Mouse (Mus musculus): ENCODE measurements around the gene Cyb561d2.

The Cyb561d2 gene

DNA sequence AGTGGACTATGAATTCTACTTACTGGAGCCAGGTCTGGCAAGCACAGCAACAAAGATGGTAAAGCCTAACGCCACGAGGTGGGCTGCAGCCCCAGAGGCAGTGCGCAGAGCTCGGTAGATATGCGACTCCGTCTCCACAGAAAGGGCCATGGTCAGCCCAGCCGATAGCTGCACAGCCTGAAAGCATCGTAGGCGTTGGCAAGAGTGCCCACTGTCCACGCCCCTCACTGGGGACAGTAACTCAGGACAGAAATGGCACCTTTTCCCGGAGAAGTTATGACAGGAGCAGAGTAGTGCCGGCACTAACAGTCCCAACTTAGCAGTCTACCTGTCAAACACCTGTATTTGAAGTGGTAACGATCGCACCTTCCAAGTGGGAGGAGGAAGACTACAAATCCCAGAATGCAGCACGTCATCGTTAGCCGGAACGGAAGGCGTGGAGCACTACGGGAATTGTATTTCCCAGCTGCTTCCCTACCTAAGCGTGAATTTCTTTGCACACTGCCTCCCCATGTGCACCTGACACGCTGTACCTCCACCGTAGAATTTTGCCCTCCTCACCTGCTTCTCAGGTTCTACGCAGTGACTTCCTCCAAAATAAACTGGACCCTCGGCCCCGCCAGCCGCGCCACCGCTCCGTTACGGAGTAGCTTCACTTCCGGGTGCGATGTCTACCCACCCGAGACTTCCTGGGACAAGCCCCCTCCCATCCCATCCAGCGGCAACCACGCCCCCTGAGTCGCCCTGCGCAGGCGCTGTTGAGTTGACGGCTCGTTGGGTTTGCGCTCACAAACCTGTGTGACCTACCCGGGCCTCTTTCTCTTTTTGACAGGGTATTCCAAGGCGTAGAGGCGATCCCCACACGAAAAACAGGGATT lies at the start of gene Cyb561d2, which contains the start of gene Nprl2:
Gene Cyb561d2, minus strand, starts transcription at position 720 of the 878 bp plus-strand sequence.
Gene Nprl2, plus strand, starts transcription at position 753 of the 878 bp plus-strand sequence.
- DNase-seq (ENCODE audit: low read depth, low spot score) = peak; percentile 97

GRCm38 (mm10) chr9:107590773-107591060 lies 48.7 kb upstream of the Cyb561d2 start:
- no peak for DNase-seq (ENCODE audit: low read depth, low spot score)

GRCm38 (mm10) chr9:107590058-107590772 lies 48.2 kb upstream of the Cyb561d2 start:
- DNase-seq (ENCODE audit: low read depth, low spot score) = no peak

DNA sequence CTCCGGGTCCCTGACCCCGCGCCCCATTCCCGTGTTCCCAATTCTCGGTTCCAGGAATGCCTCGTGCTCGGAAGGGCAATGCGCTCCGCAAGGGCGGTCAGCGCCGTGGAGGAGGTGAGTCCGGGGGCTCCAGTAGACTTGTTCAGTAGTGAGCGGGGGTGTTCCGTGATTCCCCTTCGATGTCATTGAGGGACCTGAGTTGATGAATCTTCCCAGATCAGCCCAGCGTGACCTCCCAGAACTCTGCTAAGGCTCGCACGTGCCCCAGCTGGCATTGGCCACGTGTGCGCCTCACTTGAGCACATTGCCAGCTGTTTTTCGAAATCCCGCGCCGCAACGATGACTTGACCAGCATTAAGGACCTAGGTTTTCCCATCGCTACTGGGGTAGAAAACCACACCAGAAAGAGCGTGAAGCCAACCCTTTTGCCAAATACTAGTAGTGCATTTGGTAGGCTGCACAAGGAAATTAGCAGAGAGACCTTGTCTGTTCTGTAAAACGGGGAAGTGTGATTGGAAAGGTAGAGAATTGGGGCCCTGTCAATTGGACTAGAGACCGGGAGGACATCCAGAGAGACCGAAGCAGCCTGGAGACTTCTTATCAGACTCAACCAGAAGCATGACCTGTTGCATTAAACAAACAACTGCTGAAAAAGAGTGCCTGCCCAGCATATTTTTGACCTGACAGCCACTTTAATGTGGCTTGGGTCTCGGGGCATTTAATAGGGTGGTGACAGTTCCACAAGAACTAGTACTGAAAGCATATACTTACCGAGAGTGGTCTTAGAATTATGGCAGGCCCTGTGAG lies 46.0 kb upstream of the Cyb561d2 start:
- no peak for DNase-seq (ENCODE audit: low read depth, low spot score)

GRCm38 (mm10) chr9:107586974-107587832 lies 45.2 kb upstream of the Cyb561d2 start, which contains the start of gene Ifrd2:
Ifrd2 (plus strand) TSS chr9:107587642.
- DNase-seq (ENCODE audit: low read depth, low spot score) = peak; percentile 99

DNA sequence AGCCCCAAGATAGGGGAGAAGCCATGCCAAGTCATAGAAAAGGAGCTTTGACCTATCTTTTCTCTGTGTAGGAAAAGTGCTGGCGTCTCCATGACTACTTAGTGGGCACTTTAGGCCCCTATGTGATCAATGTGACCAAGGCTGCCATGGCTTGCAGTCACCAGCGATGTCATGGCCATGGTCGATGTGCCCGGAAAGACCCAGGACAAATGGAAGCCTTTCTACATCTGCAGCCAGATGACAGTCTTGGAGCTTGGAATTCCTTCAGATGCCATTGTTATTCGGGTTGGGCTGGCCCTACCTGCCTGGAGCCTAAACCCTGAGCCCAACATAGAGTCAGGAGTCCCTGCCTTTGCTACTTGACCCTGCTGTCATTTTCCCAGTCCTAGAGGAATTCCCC lies 44.5 kb upstream of the Cyb561d2 start:
- DNase-seq (ENCODE audit: low read depth, low spot score) = peak; percentile 46

- no peak for DNase-seq (ENCODE audit: low read depth, low spot score)
Measured at GRCm38 (mm10) chr9:107583174-107583573, 41.2 kb upstream of the Cyb561d2 start.

DNA sequence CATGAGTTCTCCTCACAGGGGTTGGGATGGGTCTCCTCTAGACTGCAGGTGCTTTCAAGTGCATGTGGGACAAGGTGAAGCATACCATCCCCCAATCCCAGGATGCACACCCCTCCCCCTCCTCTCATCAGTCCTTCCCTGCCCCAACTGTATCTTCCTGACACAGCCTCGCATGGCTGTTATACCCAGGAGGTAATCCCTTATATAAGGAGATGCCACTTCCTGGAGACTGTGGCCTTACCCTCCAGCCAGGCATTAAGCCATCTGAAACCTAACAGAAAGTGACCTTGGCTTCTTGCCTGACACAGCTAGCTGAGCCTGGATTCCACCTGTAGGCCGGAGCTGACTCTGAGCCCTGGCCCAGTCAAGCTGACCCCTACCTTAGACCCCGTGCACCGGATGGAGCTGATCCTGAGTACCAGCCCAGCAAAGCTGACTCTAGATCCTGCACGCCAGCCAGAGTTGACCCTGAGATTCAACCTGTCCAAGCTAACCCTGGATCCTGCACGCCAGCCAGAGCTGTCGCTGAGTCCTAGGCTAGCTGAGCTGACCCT lies 40.6 kb upstream of the Cyb561d2 start:
- DNase-seq (ENCODE audit: low read depth, low spot score) = no peak

GRCm38 (mm10) chr9:107581584-107581983 lies 39.6 kb upstream of the Cyb561d2 start:
- no peak for DNase-seq (ENCODE audit: low read depth, low spot score)

DNA sequence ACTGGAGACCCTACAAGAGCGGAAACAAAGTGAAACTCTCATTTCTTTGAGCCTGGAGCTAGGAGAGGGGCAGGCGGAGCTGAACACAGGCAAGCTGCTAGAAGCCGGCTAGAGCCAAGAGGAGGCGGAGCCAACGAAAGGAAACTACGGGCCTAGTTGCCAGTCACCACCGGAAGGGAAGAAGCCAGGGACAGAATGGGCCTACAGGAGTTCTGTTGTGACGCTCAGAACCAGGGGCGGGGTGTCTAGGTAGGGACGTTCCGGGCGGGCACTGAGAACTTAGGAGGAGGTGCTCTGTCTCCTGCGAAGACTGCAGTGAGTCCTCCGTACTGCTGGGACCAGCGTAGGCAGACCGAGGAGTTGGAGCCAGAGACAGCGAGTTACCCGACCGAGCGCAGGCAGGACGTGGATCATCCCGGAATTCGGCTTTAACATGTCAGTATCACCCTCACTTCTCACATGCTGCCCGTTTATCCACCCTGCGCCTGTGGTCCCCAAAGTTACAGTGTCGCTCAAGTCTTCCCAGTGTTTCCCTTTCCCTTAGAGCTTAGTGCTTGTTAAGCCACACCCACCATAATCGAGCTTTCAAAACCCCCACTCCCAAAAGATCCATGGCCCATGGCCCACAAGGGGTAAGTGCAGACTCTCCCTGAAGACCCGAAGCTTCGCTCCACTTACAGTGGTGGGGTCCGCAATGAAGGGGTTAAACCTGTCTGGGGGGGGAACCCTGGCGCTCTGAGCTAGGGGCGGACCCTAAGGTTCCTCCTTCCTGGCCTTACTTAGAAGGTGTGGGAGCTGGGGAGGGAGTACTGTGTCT lies 38.7 kb upstream of the Cyb561d2 start, which contains the start of gene Hyal3:
Gene Hyal3, plus strand, starts transcription at position 318 of the 817 bp plus-strand sequence.
- peak; percentile 94 for DNase-seq (ENCODE audit: low read depth, low spot score)

DNA sequence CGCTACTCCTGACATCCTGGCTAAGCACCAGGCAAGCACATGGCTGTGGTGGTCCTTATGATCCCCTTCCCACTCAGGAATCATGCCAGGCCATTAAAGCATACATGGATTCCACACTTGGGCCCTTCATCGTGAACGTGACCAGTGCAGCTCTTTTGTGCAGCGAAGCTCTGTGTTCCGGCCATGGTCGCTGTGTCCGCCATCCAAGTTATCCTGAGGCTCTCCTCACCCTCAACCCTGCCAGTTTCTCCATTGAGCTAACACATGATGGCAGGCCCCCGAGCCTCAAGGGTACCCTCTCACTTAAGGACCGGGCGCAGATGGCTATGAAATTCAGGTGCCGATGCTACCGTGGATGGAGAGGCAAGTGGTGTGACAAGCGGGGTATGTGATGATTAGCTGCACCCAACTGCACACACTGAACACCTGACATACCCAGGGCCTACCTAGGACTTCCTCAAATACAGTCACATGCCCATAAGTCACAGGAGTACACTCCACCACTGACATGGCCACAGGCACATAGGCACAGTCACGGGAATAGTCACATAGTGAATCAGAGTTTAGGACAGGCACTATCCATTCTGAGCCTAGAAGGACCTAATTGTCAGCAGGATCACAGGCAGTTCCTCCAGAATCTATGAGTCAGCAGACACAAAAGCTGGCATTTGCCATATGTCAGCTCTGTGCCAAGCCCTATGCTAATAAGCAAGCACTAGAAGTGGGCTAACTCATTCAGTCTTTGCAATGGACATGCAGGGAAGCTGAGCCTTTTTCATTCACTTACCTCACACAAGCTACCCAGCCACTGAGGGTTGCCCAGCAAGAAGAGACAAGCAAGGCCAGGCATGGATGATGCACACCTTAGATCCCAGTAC lies 37.3 kb upstream of the Cyb561d2 start:
- no peak for DNase-seq (ENCODE audit: low read depth, low spot score)

GRCm38 (mm10) chr9:107578587-107578986 lies 36.6 kb upstream of the Cyb561d2 start, which contains the start of gene Naa80:
Naa80 (plus strand) TSS chr9:107578887.
- no peak for DNase-seq (ENCODE audit: low read depth, low spot score)

GRCm38 (mm10) chr9:107577871-107578270 lies 35.9 kb upstream of the Cyb561d2 start:
- no peak for DNase-seq (ENCODE audit: low read depth, low spot score)

DNA sequence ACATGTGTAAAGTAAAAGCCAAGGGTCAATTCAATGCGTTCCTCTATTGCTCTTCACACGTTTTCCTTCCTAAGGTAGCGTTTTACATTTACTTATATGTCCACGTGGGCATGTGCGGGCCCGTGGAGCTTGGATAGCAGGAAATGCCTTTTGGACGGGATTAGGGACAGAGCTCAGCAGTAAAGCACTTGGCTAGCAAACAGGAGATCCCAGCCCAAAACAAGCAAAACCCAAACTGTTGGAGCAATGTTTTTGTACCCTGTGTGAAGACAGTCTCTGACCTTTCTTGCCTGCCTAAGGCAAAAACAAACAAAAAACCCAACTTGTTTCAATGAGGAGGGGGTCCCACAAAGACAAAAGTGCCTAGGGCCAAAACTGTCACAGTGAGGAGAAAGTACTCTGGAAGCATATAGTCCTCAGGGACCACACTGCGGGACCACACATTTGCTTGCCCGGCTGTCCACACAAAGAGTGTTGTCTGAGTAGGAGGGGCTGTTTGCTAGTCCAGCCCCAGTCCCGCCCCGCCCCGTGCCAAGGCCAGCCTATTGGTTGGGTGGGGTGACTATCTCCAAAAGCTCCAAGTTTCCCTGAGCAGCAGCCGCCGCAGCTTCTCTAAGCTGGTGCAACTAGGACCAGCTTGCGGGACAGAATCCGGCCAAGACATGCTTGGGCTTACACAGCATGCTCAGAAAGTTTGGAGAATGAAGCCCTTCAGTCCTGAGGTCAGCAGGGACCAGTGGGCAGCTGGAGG lies 34.5 kb upstream of the Cyb561d2 start, which contains the start of gene Hyal1:
Gene Hyal1, plus strand, starts transcription at position 571 of the 751 bp plus-strand sequence.
- DNase-seq (ENCODE audit: low read depth, low spot score) = peak; percentile 90

DNA sequence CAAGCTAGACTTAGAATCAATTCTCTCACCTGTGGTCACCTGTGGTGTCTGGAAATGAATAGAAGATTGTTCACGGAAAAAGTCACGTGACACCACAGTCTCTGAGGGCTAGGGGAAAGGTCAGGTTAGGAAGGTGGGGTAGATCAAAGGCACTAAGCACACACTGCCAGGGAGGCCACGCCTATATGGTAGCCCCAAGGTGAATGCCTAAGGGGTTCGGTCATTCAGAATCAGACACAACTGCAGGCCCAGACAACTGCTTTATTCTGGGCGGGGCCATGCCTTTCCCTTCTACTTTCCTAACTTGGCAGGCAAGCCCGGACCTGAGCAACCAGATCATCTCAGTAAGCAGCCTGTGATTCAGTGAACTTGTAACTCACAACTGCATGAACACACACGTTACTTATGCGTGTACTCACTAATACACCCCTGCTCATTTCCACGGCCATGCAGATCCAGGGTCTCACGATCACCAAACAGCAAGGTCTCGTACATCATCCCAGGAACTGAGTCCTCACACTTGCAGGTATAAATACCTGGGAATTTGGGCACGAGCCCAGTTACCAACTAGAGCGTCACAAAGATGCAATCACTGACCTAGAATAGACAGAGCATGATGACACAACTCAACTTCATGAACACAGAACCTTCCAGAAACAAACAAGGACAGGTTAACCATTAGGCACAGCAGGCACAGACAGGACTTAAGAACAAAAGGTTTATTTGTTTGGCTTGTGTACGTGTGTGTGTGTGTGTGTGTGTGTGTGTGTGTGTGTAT lies 33.8 kb upstream of the Cyb561d2 start:
- peak; percentile 94 for DNase-seq (ENCODE audit: low read depth, low spot score)

GRCm38 (mm10) chr9:107573774-107574173 lies 31.8 kb upstream of the Cyb561d2 start:
- DNase-seq (ENCODE audit: low read depth, low spot score) = peak; percentile 83

- no peak for DNase-seq (ENCODE audit: low read depth, low spot score)
Measured at GRCm38 (mm10) chr9:107572327-107572662, 30.3 kb upstream of the Cyb561d2 start.

Measured in R1 (cell line).